13 mouse cellular contexts compared by ENCODE assay signal in genomic region chr2:167431418-167431776, GRCm38 (mm10). TPM values are rescaled to one million over a fixed set of nuclear protein-coding genes. Genes with fewer than 3 reads are reported as not detected.
A peak's percentile ranks its signal among the peaks of the same experiment; 100 is the strongest.
DNase-seq lines count a peak whose midpoint lies in the region; ATAC-seq and TF ChIP-seq lines count a peak whose summit lies in the region.
"Had no signal": no experiment of that assay in that cellular context is flagged by ENCODE, and none has a peak within 500 bp of the region (broad histone marks: within the 10 kb centered on the region; RNA-seq: fewer than 3 reads in every experiment).

No protein-coding gene starts in this region.

- H3K4me1 ChIP-seq in heart, embryonic 13.5 days = peaks cover 2% of the 10 kb centered on the region; the same call in 1 of the 2 replicates
- no peaks in the 10 kb centered on the region for H3K4me1 ChIP-seq in heart, adult 2 months (ENCODE audit: control insufficient read depth, insufficient read depth, low read length)
- H3K4me1 ChIP-seq in ES-E14 (ENCODE audit: control insufficient read depth in 2 of 2, insufficient read depth in 2 of 2, low read length in 2 of 2, poor library complexity in 1 of 2) = peaks cover 3 to 4% of the 10 kb centered on the region in 2 experiments; a peak in 2 of 4 replicates
- no peaks in the 10 kb centered on the region for H3K4me1 ChIP-seq in intestine, postnatal 0 days (replicated peaks; ENCODE audit: control insufficient read depth, insufficient read depth, low read length)
- H3K4me1 ChIP-seq: midbrain, embryonic 13.5 days had no signal

- WGBS in heart, embryonic 13.5 days = 54% methylated on average over 7 of the region's 7 CpGs
- WGBS in heart, adult 2 months = 71% methylated on average over 7 of the region's 7 CpGs
- 65% methylated on average over 7 of the region's 7 CpGs for WGBS in intestine, postnatal 0 days

- ATAC-seq in heart, embryonic 13.5 days (ENCODE audit: extremely low read depth, insufficient number of reproducible peaks, low FRiP score, low TSS enrichment) = no peak
- ATAC-seq in intestine, postnatal 0 days = no peak
- ATAC-seq in megakaryocyte-erythroid progenitor cell, adult 5-6 weeks (replicated peaks; ENCODE audit: low FRiP score, low TSS enrichment, poor library complexity, severe bottlenecking) = peak; percentile 28
- ATAC-seq: forebrain, postnatal 0 days; midbrain, embryonic 13.5 days had no signal

- TF ChIP-seq POLR2A in heart, adult 2 months (IDR thresholded peaks at IDR 0.05; ENCODE audit: insufficient read depth, low read depth, low read length) = no peak

- in situ Hi-C loops in ES-E14 (cut with MboI; ENCODE audit: low sequenced_read_pairs in 2 of 2, unreplicated experiment in 2 of 2) = no loop called here

- 0 out of 2 replicates have a peak overlapping the region, but pooled peaks have one; percentile 6 for H3K4me2 ChIP-seq in heart, embryonic 13.5 days
- no peak overlapping the region for H3K4me2 ChIP-seq in intestine, postnatal 0 days (replicated peaks; ENCODE audit: low read depth)
- H3K4me2 ChIP-seq: midbrain, embryonic 13.5 days had no signal

- no peak for TF ChIP-seq EP300 in heart, adult 2 months (IDR thresholded peaks at IDR 0.05; ENCODE audit: insufficient read depth, low read depth, low read length)

- no peak for TF ChIP-seq CTCF in heart, adult 2 months (IDR thresholded peaks at IDR 0.05)
- no peak for TF ChIP-seq CTCF in intestine, postnatal 0 days (IDR thresholded peaks at IDR 0.05; ENCODE audit: low read depth)

- no peak overlapping the region for H3K4me3 ChIP-seq in heart, embryonic 13.5 days
- no peak overlapping the region for H3K4me3 ChIP-seq in heart, adult 2 months
- H3K4me3 ChIP-seq in ES-E14 (ENCODE audit: insufficient read depth in 1 of 2, low read depth in 1 of 2, low read length in 2 of 2, poor library complexity in 1 of 2, severe bottlenecking in 1 of 2) = no peak overlapping the region
- no peak overlapping the region for H3K4me3 ChIP-seq in intestine, postnatal 0 days (ENCODE audit: low read depth, low read length)
- H3K4me3 ChIP-seq: midbrain, embryonic 13.5 days had no signal

- no peak for DNase-seq in heart, adult 2 months
- no peak for DNase-seq in ES-E14 (ENCODE audit: low read depth, low spot score)
- no peak for DNase-seq in urinary bladder, postnatal 25 days (ENCODE audit: low spot score)
- no peak for DNase-seq in kidney, postnatal 36 days
- DNase-seq: cerebellum, adult 11-12 months; forebrain, postnatal 0 days; gastrocnemius, postnatal 25 days; lung, postnatal 10 days had no signal

- H3K36me3 ChIP-seq in heart, embryonic 13.5 days = peaks cover 82% of the 10 kb centered on the region
- H3K36me3 ChIP-seq in heart, adult 2 months (ENCODE audit: control insufficient read depth, insufficient read depth, low read length) = no peaks in the 10 kb centered on the region
- peaks cover 25% of the 10 kb centered on the region for H3K36me3 ChIP-seq in ES-E14 (ENCODE audit: control insufficient read depth, insufficient read depth, low read length, poor library complexity, severe bottlenecking)
- peaks cover 52% of the 10 kb centered on the region for H3K36me3 ChIP-seq in intestine, postnatal 0 days (ENCODE audit: control insufficient read depth, insufficient read depth)

- H3K79me2 ChIP-seq in heart, adult 2 months (replicated peaks; ENCODE audit: control insufficient read depth, insufficient read depth, low read length) = no peaks in the 10 kb centered on the region

- H3K9ac ChIP-seq in heart, embryonic 13.5 days = no peak overlapping the region
- no peak overlapping the region for H3K9ac ChIP-seq in heart, adult 2 months (ENCODE audit: low read depth, low read length)
- peak overlapping the region; percentile 35; the same call in 1 of the 2 replicates for H3K9ac ChIP-seq in ES-E14 (ENCODE audit: insufficient read depth, low read depth, low read length, poor library complexity, severe bottlenecking)
- H3K9ac ChIP-seq in intestine, postnatal 0 days (ENCODE audit: low read depth, low read length) = no peak overlapping the region
- H3K9ac ChIP-seq: forebrain, postnatal 0 days; midbrain, embryonic 13.5 days had no signal

- H3K27me3 ChIP-seq in heart, embryonic 13.5 days (replicated peaks) = no peaks in the 10 kb centered on the region
- no peaks in the 10 kb centered on the region for H3K27me3 ChIP-seq in heart, adult 2 months (ENCODE audit: control insufficient read depth, insufficient read depth, low read length)
- H3K27me3 ChIP-seq in intestine, postnatal 0 days (replicated peaks; ENCODE audit: control insufficient read depth, insufficient read depth, low read length) = no peaks in the 10 kb centered on the region
- H3K27me3 ChIP-seq: midbrain, embryonic 13.5 days had no signal

- intact Hi-C loops in heart, adult 2 months (cut with DNase I) = no loop called here

- no peaks in the 10 kb centered on the region for H3K9me3 ChIP-seq in heart, embryonic 13.5 days
- H3K9me3 ChIP-seq in ES-E14 (ENCODE audit: control insufficient read depth, insufficient read depth, low read depth, low read length) = no peaks in the 10 kb centered on the region
- H3K9me3 ChIP-seq in intestine, postnatal 0 days (ENCODE audit: control insufficient read depth) = no peaks in the 10 kb centered on the region
- H3K9me3 ChIP-seq: midbrain, embryonic 13.5 days had no signal

- no peak overlapping the region for H3K27ac ChIP-seq in heart, embryonic 13.5 days (replicated peaks)
- H3K27ac ChIP-seq in heart, adult 2 months = no peak overlapping the region
- H3K27ac ChIP-seq in ES-E14 (ENCODE audit: insufficient read depth, low read depth, low read length, poor library complexity, severe bottlenecking) = peak overlapping the region; percentile 70
- peak overlapping the region; percentile 21; the same call in 1 of the 2 replicates for H3K27ac ChIP-seq in intestine, postnatal 0 days (ENCODE audit: low read depth, low read length)
- H3K27ac ChIP-seq: kidney, postnatal 0 days; midbrain, embryonic 13.5 days had no signal

TF ChIP-seq in ES-E14, 5 proteins besides CTCF, POLR2A, EP300 and RAD21:
- no peak for TF ChIP-seq MAFK (IDR thresholded peaks at IDR 0.05; ENCODE audit: insufficient read depth, low read depth, low read length)
- no peak for TF ChIP-seq HCFC1 (IDR thresholded peaks at IDR 0.05; ENCODE audit: borderline replicate concordance, insufficient read depth, low read length)

RNA-seq across cellular contexts. Expression of gene Slc9a8, which starts 9.9 kb away (rescaled TPM):
- polyA plus RNA-seq in heart, embryonic 13.5 days (2015; fragmentation: Nextera tagmentation; extraction: Ambion mirVana) = 17.4 and 18.7 TPM in 2 replicates
- total RNA-seq in heart, adult 2 months (2021) = 10 to 100 TPM; 21.7 to 23.6 TPM
- polyA plus RNA-seq in heart, adult 2 months (2012; rRNA removed) = 26.1 and 43.8 TPM in 2 replicates
- total RNA-seq in ES-E14 (2012; rRNA removed) = 38.6 and 54.4 TPM in 2 replicates
- polyA plus RNA-seq in intestine, postnatal 0 days (2015; fragmentation: Nextera tagmentation; extraction: Ambion mirVana) = 14.9 and 15.7 TPM in 2 replicates
- total RNA-seq in megakaryocyte-erythroid progenitor cell, adult 5-6 weeks (2014; fragmentation: Nextera tagmentation) = 46.2 and 48.6 TPM in 2 replicates
- total RNA-seq in megakaryocyte-erythroid progenitor cell, adult 5-6 weeks (2017) = 20.5 and 28.3 TPM in 2 replicates

Comparison
In these comparisons a context has a peak if more than half of its experiments do, and no peak if none do; other contexts are left out.
1. H3K27ac ChIP-seq: peak in ES-E14 (single experiment) and intestine, postnatal 0 days (single experiment); none in heart, embryonic 13.5 days (single experiment) and heart, adult 2 months (single experiment).